Mouse (Mus musculus) kidney, adult 2 months (tissue): Measurements from ENCODE around the gene Myom1.

Source experiments
- CTCF ChIP-seq: fragments of 200-500 bp; conservative IDR thresholded peaks from 2 replicates; pipeline ENCODE4 v1.5.1; 2011; ENCODE audit warnings: low read depth, mild to moderate bottlenecking, control low read depth, low read length, moderate library complexity, mixed read lengths; ENCODE audit not compliant: insufficient read depth, insufficient read length
- POLR2A ChIP-seq: fragments of 200-500 bp; IDR thresholded peaks from one replicate; pipeline ENCODE4 v1.6.1; 2011; ENCODE audit warnings: low read depth, low read length, control low read depth

DNA sequence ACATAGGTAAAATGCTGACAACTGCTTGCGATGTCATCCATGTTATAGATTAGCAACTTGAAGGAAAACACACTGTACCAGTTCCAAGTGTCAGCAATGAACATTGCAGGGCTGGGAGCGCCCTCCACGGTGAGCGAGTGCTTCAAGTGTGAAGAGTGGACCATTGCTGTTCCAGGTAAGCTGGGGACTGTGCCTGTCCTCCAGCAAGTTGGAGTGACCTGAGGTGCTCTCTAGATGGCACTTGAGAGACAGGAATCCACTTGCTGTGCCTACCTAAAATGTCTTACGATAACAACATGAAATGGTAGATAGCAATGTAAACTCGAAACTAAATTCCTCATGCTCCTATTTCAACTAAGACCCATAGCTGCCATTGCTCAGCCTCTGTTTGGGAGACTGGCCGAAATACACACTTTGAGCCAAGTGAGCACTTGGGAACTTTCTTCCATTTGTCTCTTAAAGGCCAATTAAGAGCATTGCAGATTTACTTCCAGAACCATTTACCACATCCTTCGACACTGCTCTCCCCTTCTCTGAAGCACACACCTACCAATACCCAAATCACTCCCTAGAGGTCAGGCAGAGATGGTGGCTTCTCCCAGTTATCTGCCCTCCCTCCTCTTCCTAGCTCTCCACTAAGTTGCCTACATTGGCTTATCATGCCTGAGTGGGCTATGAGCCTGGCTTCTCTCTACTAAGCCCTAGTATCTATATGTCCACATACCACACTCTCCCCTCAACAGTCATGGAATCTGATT lies 85.1 kb downstream of the Myom1 start:
- TF ChIP-seq CTCF = peak; percentile 63
- TF ChIP-seq POLR2A = no peak
